Mouse (Mus musculus) MEL (cell line): Measurements from ENCODE around the gene Fuz. TPM values are rescaled to one million over a fixed set of nuclear protein-coding genes. Genes with fewer than 3 reads are reported as not detected.

ENCODE experiments used
- DNase-seq: peaks from one replicate; pipeline ENCODE4 v3.0.0; 2011; ENCODE audit warnings: low read depth, low spot score
- H3K27ac ChIP-seq: 2 replicates; pipeline ENCODE4 v1.5.1; 2012; ENCODE audit warnings: low read depth, mild to moderate bottlenecking, control low read depth, low read length, moderate library complexity; ENCODE audit not compliant: control insufficient read depth
- H3K27me3 ChIP-seq, 2 experiments: fragments of 150-350 bp in 1 of 2; sonication (generic) in 1 of 2; 2 replicates each; pipeline ENCODE4 v1.6.1; 2012; ENCODE audit warnings: low read length in 2 of 2, mild to moderate bottlenecking in 2 of 2, improper control_type of control experiment in 1 of 2, moderate library complexity in 1 of 2; ENCODE audit not compliant: insufficient read depth in 2 of 2, control insufficient read depth in 1 of 2
- H3K36me3 ChIP-seq, 2 experiments: 2 replicates each; pipeline ENCODE4 v1.6.1; 2012 to 2014; ENCODE audit warnings: low read length in 2 of 2, improper control_type of control experiment in 1 of 2, inconsistent platforms in 1 of 2, mild to moderate bottlenecking in 1 of 2; ENCODE audit not compliant: insufficient read depth in 2 of 2, control insufficient read depth in 1 of 2
- H3K4me1 ChIP-seq, 2 experiments: fragments of 150-350 bp in 1 of 2; sonication (generic) in 1 of 2; 2 replicates each; pipeline ENCODE4 v1.6.1; 2012; ENCODE audit warnings: low read length in 2 of 2, improper control_type of control experiment in 1 of 2, mild to moderate bottlenecking in 1 of 2; ENCODE audit not compliant: insufficient read depth in 2 of 2, control insufficient read depth in 1 of 2
- H3K4me3 ChIP-seq, 2 experiments: fragments of 150-350 bp in 1 of 2; sonication (generic) in 1 of 2; 2 replicates each; pipeline ENCODE4 v1.5.1; 2012; ENCODE audit warnings: low read depth in 2 of 2, low read length in 2 of 2, mild to moderate bottlenecking in 2 of 2, moderate library complexity in 2 of 2, control low read depth in 1 of 2, improper control_type of control experiment in 1 of 2; ENCODE audit not compliant: control insufficient read depth in 1 of 2, insufficient read depth in 1 of 2
- H3K79me2 ChIP-seq: 2 replicates; pipeline ENCODE4 v1.6.1; 2012; ENCODE audit warnings: mild to moderate bottlenecking, low read length, moderate library complexity; ENCODE audit not compliant: control insufficient read depth, poor library complexity, insufficient read depth
- H3K9ac ChIP-seq: 2 replicates; pipeline ENCODE4 v1.6.1; 2012; ENCODE audit warnings: low read depth, mild to moderate bottlenecking, control low read depth, low read length, moderate library complexity; ENCODE audit not compliant: control insufficient read depth, poor library complexity, severe bottlenecking
- H3K9me3 ChIP-seq: fragments of 150-350 bp; sonication (generic); replicated peaks from 2 replicates; pipeline ENCODE4 v1.6.1; 2012; ENCODE audit warnings: mild to moderate bottlenecking, low read length, improper control_type of control experiment, moderate library complexity; ENCODE audit not compliant: insufficient read depth
- BHLHE40 ChIP-seq: IDR thresholded peaks from 2 replicates; pipeline ENCODE4 v1.6.1; 2012; ENCODE audit warnings: low read depth, mild to moderate bottlenecking, inconsistent platforms, low read length, improper control_type of control experiment, borderline replicate concordance
- CHD1 ChIP-seq: IDR thresholded peaks from 2 replicates; pipeline ENCODE4 v1.6.1; 2012; ENCODE audit warnings: low read depth, mild to moderate bottlenecking, inconsistent platforms, low read length, improper control_type of control experiment
- CHD2 ChIP-seq: IDR thresholded peaks from 2 replicates; pipeline ENCODE4 v1.6.1; 2011; ENCODE audit warnings: low read length, improper control_type of control experiment
- CTCF ChIP-seq, 3 experiments: IDR thresholded peaks in 2 of 3; conservative IDR thresholded peaks in 1 of 3; 2 replicates each; pipeline ENCODE4 v1.5.1; 2011 to 2012; ENCODE audit warnings: low read length in 3 of 3, low read depth in 2 of 3, mild to moderate bottlenecking in 2 of 3, improper control_type of control experiment in 1 of 3, inconsistent platforms in 1 of 3, mixed read lengths in 1 of 3, moderate library complexity in 1 of 3; ENCODE audit not compliant: control insufficient read depth in 1 of 3, insufficient read depth in 1 of 3, poor library complexity in 1 of 3, severe bottlenecking in 1 of 3
- E2F4 ChIP-seq: IDR thresholded peaks from 2 replicates; pipeline ENCODE4 v1.6.1; 2011; ENCODE audit warnings: low read depth, low read length, improper control_type of control experiment, borderline replicate concordance
- ELF1 ChIP-seq: IDR thresholded peaks from 2 replicates; pipeline ENCODE4 v1.6.1; 2014; ENCODE audit warnings: low read depth, mild to moderate bottlenecking, inconsistent platforms, low read length, improper control_type of control experiment, moderate library complexity
- GATA1 ChIP-seq: IDR thresholded peaks from 2 replicates; pipeline ENCODE4 v1.6.1; 2011; ENCODE audit warnings: low read depth, low read length, improper control_type of control experiment
- HCFC1 ChIP-seq: IDR thresholded peaks from 2 replicates; pipeline ENCODE4 v1.6.1; 2012; ENCODE audit warnings: low read depth, mild to moderate bottlenecking, inconsistent platforms, low read length, improper control_type of control experiment, moderate library complexity
- MAX ChIP-seq: IDR thresholded peaks from 2 replicates; pipeline ENCODE4 v1.6.1; 2011; ENCODE audit warnings: low read length, improper control_type of control experiment
- MEF2A ChIP-seq: IDR thresholded peaks from 2 replicates; pipeline ENCODE4 v1.6.1; 2014; ENCODE audit warnings: low read depth, mild to moderate bottlenecking, inconsistent platforms, low read length, improper control_type of control experiment; ENCODE audit not compliant: poor library complexity, insufficient replicate concordance, severe bottlenecking; ENCODE audit errors: extremely low read depth
- MXI1 ChIP-seq: IDR thresholded peaks from 2 replicates; pipeline ENCODE4 v1.6.1; 2011; ENCODE audit warnings: mild to moderate bottlenecking, low read depth, low read length, improper control_type of control experiment
- MYB ChIP-seq: IDR thresholded peaks from 2 replicates; pipeline ENCODE4 v1.6.1; 2011; ENCODE audit warnings: mild to moderate bottlenecking, low read depth, low read length, improper control_type of control experiment
- NRF1 ChIP-seq: IDR thresholded peaks from 2 replicates; pipeline ENCODE4 v1.6.1; 2014; ENCODE audit warnings: low read depth, mild to moderate bottlenecking, inconsistent platforms, low read length, improper control_type of control experiment, moderate library complexity; ENCODE audit not compliant: poor library complexity, insufficient read depth, severe bottlenecking
- POLR2A ChIP-seq, 2 experiments: IDR thresholded peaks; 2 replicates each; pipeline ENCODE4 v1.6.1; 2011 to 2012; ENCODE audit warnings: low read length in 2 of 2, mild to moderate bottlenecking in 2 of 2, control low read depth in 1 of 2, improper control_type of control experiment in 1 of 2, low read depth in 1 of 2, moderate library complexity in 1 of 2; ENCODE audit not compliant: control insufficient read depth in 1 of 2, insufficient read depth in 1 of 2, poor library complexity in 1 of 2
- RAD21 ChIP-seq: IDR thresholded peaks from 2 replicates; pipeline ENCODE4 v1.6.1; 2011; ENCODE audit warnings: mild to moderate bottlenecking, low read depth, low read length, improper control_type of control experiment
- TBP ChIP-seq: IDR thresholded peaks from 2 replicates; pipeline ENCODE4 v1.8.0; 2011; ENCODE audit warnings: low read depth, low read length, improper control_type of control experiment
- TCF12 ChIP-seq: IDR thresholded peaks from 2 replicates; pipeline ENCODE4 v1.6.1; 2014; ENCODE audit warnings: low read depth, mild to moderate bottlenecking, inconsistent platforms, low read length, improper control_type of control experiment, moderate library complexity
- ZMIZ1 ChIP-seq: IDR thresholded peaks from 2 replicates; pipeline ENCODE4 v1.6.1; 2012; ENCODE audit warnings: low read depth, mild to moderate bottlenecking, inconsistent platforms, low read length, improper control_type of control experiment, moderate library complexity
- ZNF384 ChIP-seq: IDR thresholded peaks from 2 replicates; pipeline ENCODE4 v1.6.1; 2012; ENCODE audit warnings: low read depth, mild to moderate bottlenecking, inconsistent platforms, low read length, improper control_type of control experiment
- polyA plus RNA-seq, 2 experiments: library from polyadenylated mRNA; stranded (reverse) in 1 of 2; unstranded in 1 of 2; fragments of >175 nt in 1 of 2; fragments of >200 nt in 1 of 2; gene quantifications; 2 replicates each; pipeline versions ENCODE4 v1.2.1 to v1.2.4; 2012; ENCODE audit warnings: low replicate concordance in 2 of 2, low read depth in 1 of 2; ENCODE audit not compliant: insufficient read length in 2 of 2, insufficient read depth in 1 of 2, missing spikeins in 1 of 2
- total RNA-seq: library from RNA; depleted of rRNA; stranded (reverse); fragments of 300-350 nt; gene quantifications from 2 replicates; pipeline ENCODE4 v1.2.3, GENCODE M21; 2012

The Fuz gene
- total and polyA plus RNA-seq, 3 experiments = 9.4 to 18.1 TPM; not detected in 1

GRCm38 (mm10) chr7:44938680-44939079 is 42.8 kb downstream of the Fuz start:
- no peak overlapping the region for H3K4me3 ChIP-seq
- H3K27ac ChIP-seq = no peak overlapping the region
- no peaks in the 10 kb centered on the region for H3K79me2 ChIP-seq
- no peak for DNase-seq
- no peaks in the 10 kb centered on the region for H3K36me3 ChIP-seq
- H3K4me1 ChIP-seq = no peaks in the 10 kb centered on the region
- TF ChIP-seq MXI1 (no peak), ZNF384 (no peak), HCFC1 (no peak), NRF1 (no peak), POLR2A (IDR thresholded peaks at IDR 0.05; ENCODE audit: control insufficient read depth in 1 of 2, insufficient read depth in 1 of 2, low read depth in 1 of 2, low read length in 2 of 2, poor library complexity in 1 of 2) (no peak), ZMIZ1 (no peak), E2F4 (no peak), MEF2A (no peak), MAX (no peak), GATA1 (no peak), MYB (no peak)
- H3K27me3 ChIP-seq = peaks cover 2 to 3% of the 10 kb centered on the region in 2 experiments
- H3K9me3 ChIP-seq = no peaks in the 10 kb centered on the region
- H3K9ac ChIP-seq = no peak overlapping the region

- peaks cover 2 to 6% of the 10 kb centered on the region in 2 experiments for H3K27me3 ChIP-seq
- no peaks in the 10 kb centered on the region for H3K36me3 ChIP-seq
- H3K4me1 ChIP-seq = no peaks in the 10 kb centered on the region
- H3K4me3 ChIP-seq = no peak within 1 kb of the TSS
- no peaks in the 10 kb centered on the region for H3K79me2 ChIP-seq
- H3K9ac ChIP-seq = no peak within 1 kb of the TSS
- TF ChIP-seq ELF1 (no peak), BHLHE40 (no peak), E2F4 (no peak), CHD1 (no peak), CHD2 (no peak), MAX (no peak), TCF12 (no peak), CTCF (IDR thresholded peaks at IDR 0.05 in 2 of 3, conservative IDR thresholded peaks at IDR 0.05 in 1 of 3; ENCODE audit: control insufficient read depth in 1 of 3, insufficient read depth in 1 of 3, low read depth in 2 of 3, low read length in 3 of 3, poor library complexity in 1 of 3, severe bottlenecking in 1 of 3) (no peak), TBP (no peak), RAD21 (no peak)
- DNase-seq = no peak
- no peak within 1 kb of the TSS for H3K27ac ChIP-seq
- H3K9me3 ChIP-seq = no peaks in the 10 kb centered on the region
Measured at GRCm38 (mm10) chr7:44942904-44943303, 47.0 kb downstream of the Fuz start, which contains the start of gene Tsks. Gene Tsks (plus strand): TSS chr7:44943204.
